9 mouse cellular contexts compared by ENCODE assay signal in genomic region chr10:24132273-24132672, GRCm38 (mm10). TPM values are rescaled to one million over a fixed set of nuclear protein-coding genes. Genes with fewer than 3 reads are reported as not detected.
DNase-seq lines count a peak whose midpoint lies in the region; ATAC-seq lines count a peak whose summit lies in the region.
"Had no signal": no experiment of that assay in that cellular context is flagged by ENCODE, and none has a peak within 500 bp of the region (broad histone marks: within the 10 kb centered on the region; RNA-seq: fewer than 3 reads in every experiment).

No protein-coding gene starts in this region.

- no peaks in the 10 kb centered on the region for H3K9me3 ChIP-seq in forebrain, embryonic 13.5 days (replicated peaks)
- no peaks in the 10 kb centered on the region for H3K9me3 ChIP-seq in forebrain, embryonic 16.5 days (ENCODE audit: control insufficient read depth, low read length)
- no peaks in the 10 kb centered on the region for H3K9me3 ChIP-seq in intestine, embryonic 15.5 days
- H3K9me3 ChIP-seq in liver, embryonic 16.5 days (replicated peaks; ENCODE audit: control insufficient read depth, low read length) = no peaks in the 10 kb centered on the region
- H3K9me3 ChIP-seq: limb, embryonic 15.5 days had no signal

- H3K4me2 ChIP-seq in forebrain, embryonic 13.5 days = 0 out of 2 replicates have a peak overlapping the region, but pooled peaks have one; percentile 7
- no peak overlapping the region for H3K4me2 ChIP-seq in forebrain, embryonic 16.5 days (ENCODE audit: low read length)
- H3K4me2 ChIP-seq in intestine, embryonic 15.5 days (replicated peaks) = peak overlapping the region; percentile 51
- 0 out of 2 replicates have a peak overlapping the region, but pooled peaks have one; percentile 52 for H3K4me2 ChIP-seq in liver, embryonic 16.5 days (ENCODE audit: low read depth, low read length)

- peak; percentile 85 for DNase-seq in A20 (ENCODE audit: low read depth, low spot score)
- DNase-seq in left cerebral cortex, adult 11 months (ENCODE audit: low spot score) = no peak
- no peak for DNase-seq in left cerebral cortex, postnatal 25 days (ENCODE audit: low spot score in 2 of 2)
- no peak for DNase-seq in gastrocnemius, adult 18-20 months (ENCODE audit: low spot score)

- peaks cover 9% of the 10 kb centered on the region for H3K4me1 ChIP-seq in forebrain, embryonic 13.5 days
- no peaks in the 10 kb centered on the region for H3K4me1 ChIP-seq in forebrain, embryonic 16.5 days (replicated peaks; ENCODE audit: control insufficient read depth, insufficient read depth, low read length)
- H3K4me1 ChIP-seq in intestine, embryonic 15.5 days (replicated peaks) = 0 out of 2 replicates have a peak, but pooled peaks cover 3% of the 10 kb centered on the region
- peaks cover 17% of the 10 kb centered on the region for H3K4me1 ChIP-seq in liver, embryonic 16.5 days (ENCODE audit: control insufficient read depth, low read depth, low read length)

- no peak overlapping the region for H3K27ac ChIP-seq in forebrain, embryonic 13.5 days
- no peak overlapping the region for H3K27ac ChIP-seq in forebrain, embryonic 16.5 days (ENCODE audit: low read length)
- H3K27ac ChIP-seq in intestine, embryonic 15.5 days = peak overlapping the region; percentile 79
- H3K27ac ChIP-seq in liver, embryonic 16.5 days (ENCODE audit: low read length) = no peak overlapping the region
- H3K27ac ChIP-seq: limb, embryonic 15.5 days had no signal

- 4% methylated on average over 5 of the region's 5 CpGs for WGBS in forebrain, embryonic 13.5 days
- 7% methylated on average over 5 of the region's 5 CpGs for WGBS in forebrain, embryonic 16.5 days
- 16% methylated on average over 5 of the region's 5 CpGs for WGBS in intestine, embryonic 15.5 days
- 42% methylated on average over 5 of the region's 5 CpGs for WGBS in liver, embryonic 16.5 days (ENCODE audit: insufficient replicate concordance)

- intact Hi-C loops in left cerebral cortex, postnatal 25 days (cut with DNase I) = loop anchor here (5.0 kb wide), 1 partner anchor 155 kb away; no protein-coding TSS in a partner anchor

- no peaks in the 10 kb centered on the region for H3K36me3 ChIP-seq in forebrain, embryonic 13.5 days (ENCODE audit: poor library complexity, severe bottlenecking)
- H3K36me3 ChIP-seq in forebrain, embryonic 16.5 days (ENCODE audit: control insufficient read depth, insufficient read depth) = no peaks in the 10 kb centered on the region
- H3K36me3 ChIP-seq in intestine, embryonic 15.5 days = no peaks in the 10 kb centered on the region
- H3K36me3 ChIP-seq in liver, embryonic 16.5 days (ENCODE audit: control insufficient read depth, insufficient read depth) = no peaks in the 10 kb centered on the region
- H3K36me3 ChIP-seq: limb, embryonic 15.5 days had no signal

- no peak for ATAC-seq in forebrain, embryonic 13.5 days
- no peak for ATAC-seq in forebrain, embryonic 16.5 days
- peak; percentile 95 for ATAC-seq in intestine, embryonic 15.5 days
- ATAC-seq in liver, embryonic 16.5 days (ENCODE audit: low read depth) = no peak

- H3K27me3 ChIP-seq in forebrain, embryonic 13.5 days = no peaks in the 10 kb centered on the region
- H3K27me3 ChIP-seq in forebrain, embryonic 16.5 days (replicated peaks; ENCODE audit: control insufficient read depth, insufficient read depth, low read length) = no peaks in the 10 kb centered on the region
- no peaks in the 10 kb centered on the region for H3K27me3 ChIP-seq in intestine, embryonic 15.5 days (replicated peaks)
- H3K27me3 ChIP-seq in liver, embryonic 16.5 days (ENCODE audit: control insufficient read depth, insufficient read depth, low read depth, low read length) = no peaks in the 10 kb centered on the region
- H3K27me3 ChIP-seq: limb, embryonic 15.5 days had no signal

- H3K4me3 ChIP-seq in forebrain, embryonic 13.5 days = no peak overlapping the region
- no peak overlapping the region for H3K4me3 ChIP-seq in forebrain, embryonic 16.5 days (replicated peaks; ENCODE audit: low read length)
- no peak overlapping the region for H3K4me3 ChIP-seq in intestine, embryonic 15.5 days (replicated peaks)
- H3K4me3 ChIP-seq in liver, embryonic 16.5 days (ENCODE audit: low read depth, low read length) = no peak overlapping the region

- H3K9ac ChIP-seq in forebrain, embryonic 13.5 days = no peak overlapping the region
- H3K9ac ChIP-seq in forebrain, embryonic 16.5 days (replicated peaks; ENCODE audit: low read depth, low read length) = no peak overlapping the region
- H3K9ac ChIP-seq in intestine, embryonic 15.5 days = 0 out of 2 replicates have a peak overlapping the region, but pooled peaks have one; percentile 4
- H3K9ac ChIP-seq in liver, embryonic 16.5 days (ENCODE audit: low read depth, low read length) = no peak overlapping the region
- H3K9ac ChIP-seq: limb, embryonic 15.5 days had no signal

RNA-seq across cellular contexts. Expression of gene Stx7, which starts 16.8 kb away (rescaled TPM):
- polyA plus RNA-seq in forebrain, embryonic 13.5 days (2015; fragmentation: Nextera tagmentation; extraction: Ambion mirVana) = 179 TPM in 2 replicates
- polyA plus RNA-seq in forebrain, embryonic 16.5 days (2015; fragmentation: Nextera tagmentation; extraction: Ambion mirVana) = 287 and 301 TPM in 2 replicates
- 123 and 127 TPM in 2 replicates for polyA plus RNA-seq in intestine, embryonic 15.5 days (2015; fragmentation: Nextera tagmentation; extraction: Ambion mirVana)
- polyA plus RNA-seq in liver, embryonic 16.5 days (2015; fragmentation: Nextera tagmentation; extraction: Ambion mirVana) = 25.9 and 26.8 TPM in 2 replicates
- total RNA-seq in left cerebral cortex, postnatal 25 days (2021) = 100 to 1,000 TPM; 128 to 129 TPM
- 10 to 100 TPM; 21.6 to 25.9 TPM for total RNA-seq in gastrocnemius, adult 18-20 months (2021)

RNA-seq across cellular contexts. Expression of gene Taar9, which starts 22.9 kb away (rescaled TPM):
- polyA plus RNA-seq in forebrain, embryonic 13.5 days (2015; fragmentation: Nextera tagmentation; extraction: Ambion mirVana) = not detected in 2 replicates
- not detected in 2 replicates for polyA plus RNA-seq in forebrain, embryonic 16.5 days (2015; fragmentation: Nextera tagmentation; extraction: Ambion mirVana)
- not detected in 2 replicates for polyA plus RNA-seq in intestine, embryonic 15.5 days (2015; fragmentation: Nextera tagmentation; extraction: Ambion mirVana)
- polyA plus RNA-seq in liver, embryonic 16.5 days (2015; fragmentation: Nextera tagmentation; extraction: Ambion mirVana) = not detected in 2 replicates
- not detected for total RNA-seq in left cerebral cortex, postnatal 25 days (2021)
- total RNA-seq in gastrocnemius, adult 18-20 months (2021) = not detected
- polyA plus RNA-seq: limb, embryonic 15.5 days had no signal

RNA-seq across cellular contexts. Expression of gene Taar8c, which starts 30.6 kb away (rescaled TPM):
- polyA plus RNA-seq in forebrain, embryonic 13.5 days (2015; fragmentation: Nextera tagmentation; extraction: Ambion mirVana) = not detected in 2 replicates
- polyA plus RNA-seq in forebrain, embryonic 16.5 days (2015; fragmentation: Nextera tagmentation; extraction: Ambion mirVana) = not detected in 2 replicates
- polyA plus RNA-seq in intestine, embryonic 15.5 days (2015; fragmentation: Nextera tagmentation; extraction: Ambion mirVana) = not detected in 2 replicates
- polyA plus RNA-seq in liver, embryonic 16.5 days (2015; fragmentation: Nextera tagmentation; extraction: Ambion mirVana) = not detected in 2 replicates
- total RNA-seq in left cerebral cortex, postnatal 25 days (2021) = not detected
- not detected for total RNA-seq in gastrocnemius, adult 18-20 months (2021)
- polyA plus RNA-seq: limb, embryonic 15.5 days had no signal

RNA-seq across cellular contexts. Expression of gene Taar8b, which starts 40.2 kb away (rescaled TPM):
- polyA plus RNA-seq in forebrain, embryonic 13.5 days (2015; fragmentation: Nextera tagmentation; extraction: Ambion mirVana) = not detected in 2 replicates
- not detected in 2 replicates for polyA plus RNA-seq in forebrain, embryonic 16.5 days (2015; fragmentation: Nextera tagmentation; extraction: Ambion mirVana)
- polyA plus RNA-seq in intestine, embryonic 15.5 days (2015; fragmentation: Nextera tagmentation; extraction: Ambion mirVana) = not detected in 2 replicates
- polyA plus RNA-seq in liver, embryonic 16.5 days (2015; fragmentation: Nextera tagmentation; extraction: Ambion mirVana) = not detected in 2 replicates
- not detected for total RNA-seq in left cerebral cortex, postnatal 25 days (2021)
- total RNA-seq in gastrocnemius, adult 18-20 months (2021) = not detected
- polyA plus RNA-seq: limb, embryonic 15.5 days had no signal

RNA-seq across cellular contexts. Expression of gene Taar8a, which starts 56.0 kb away (rescaled TPM):
- polyA plus RNA-seq in forebrain, embryonic 13.5 days (2015; fragmentation: Nextera tagmentation; extraction: Ambion mirVana) = not detected in 2 replicates
- polyA plus RNA-seq in forebrain, embryonic 16.5 days (2015; fragmentation: Nextera tagmentation; extraction: Ambion mirVana) = not detected in 2 replicates
- not detected in 2 replicates for polyA plus RNA-seq in intestine, embryonic 15.5 days (2015; fragmentation: Nextera tagmentation; extraction: Ambion mirVana)
- not detected in 2 replicates for polyA plus RNA-seq in liver, embryonic 16.5 days (2015; fragmentation: Nextera tagmentation; extraction: Ambion mirVana)
- total RNA-seq in left cerebral cortex, postnatal 25 days (2021) = not detected
- not detected for total RNA-seq in gastrocnemius, adult 18-20 months (2021)
- polyA plus RNA-seq: limb, embryonic 15.5 days had no signal
